Mouse (Mus musculus) urinary bladder, adult 2 months (tissue): Measurements from ENCODE around the gene Gm34653. TPM values are rescaled to one million over a fixed set of nuclear protein-coding genes. Genes with fewer than 3 reads are reported as not detected.

ENCODE experiments used
- DNase-seq: peaks from one replicate; pipeline ENCODE4 v3.0.0; 2022; ENCODE audit warnings: low spot score
- polyA plus RNA-seq: library from polyadenylated mRNA; depleted of rRNA; stranded (reverse); fragments of >200 nt; gene quantifications from 2 replicates; pipeline ENCODE4 v1.2.3, GENCODE M21; 2012; rRNA removed

The Gm34653 gene
- polyA plus RNA-seq, 1 experiment: 0.08 TPM

DNA sequence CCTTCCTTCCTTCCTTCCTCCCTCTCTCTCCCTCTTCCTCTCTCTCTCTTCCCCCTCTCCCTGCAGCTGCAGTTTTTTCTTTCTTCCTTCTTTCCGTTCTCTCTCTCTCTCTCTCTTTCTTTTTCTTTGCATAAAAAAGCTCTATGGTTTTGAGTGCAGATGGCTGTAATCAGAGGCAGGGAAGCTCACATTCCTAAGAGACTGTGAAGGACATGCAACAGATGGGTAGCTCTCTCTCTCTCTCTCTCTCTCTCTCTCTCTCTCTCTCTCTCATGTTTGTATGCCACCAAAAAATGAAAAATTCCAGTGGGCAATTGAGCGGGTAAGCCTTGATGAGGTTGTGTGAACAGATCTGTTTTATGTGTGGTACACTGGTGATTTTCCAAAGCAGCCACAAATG, 51.4 kb downstream of the Gm34653 start:
- DNase-seq: no peak

Other genes starting within 250 kb of the Gm34653 start
- gene Gapvd1, start 77.8 kb upstream of the Gm34653 start, polyA plus RNA-seq: 26.6 and 32.5 TPM in 2 replicates
- 272 and 309 TPM in 2 replicates for gene Hspa5, start 61.0 kb upstream of the Gm34653 start, polyA plus RNA-seq
- gene Rabepk, start 33.1 kb upstream of the Gm34653 start, polyA plus RNA-seq: 15.4 and 17.0 TPM in 2 replicates
- 70.3 and 71.0 TPM in 2 replicates for gene Fbxw2, start 6.7 kb upstream of the Gm34653 start, polyA plus RNA-seq
- gene Cutal, start 41.4 kb downstream of the Gm34653 start, polyA plus RNA-seq: 1.9 and 3.0 TPM in 2 replicates
- gene Psmd5, start 42.0 kb downstream of the Gm34653 start, polyA plus RNA-seq: 44.8 and 54.0 TPM in 2 replicates
- 4.5 and 4.7 TPM in 2 replicates for gene Phf19, start 81.0 kb downstream of the Gm34653 start, polyA plus RNA-seq
- gene Traf1, start 128.8 kb downstream of the Gm34653 start, polyA plus RNA-seq: 5.9 and 6.6 TPM in 2 replicates
- 0.40 and 0.56 TPM in 2 replicates for gene Hc, start 228.4 kb downstream of the Gm34653 start, polyA plus RNA-seq